Mouse (Mus musculus): Measurements from ENCODE around the gene Rfx8. TPM values are rescaled to one million over a fixed set of nuclear protein-coding genes. Genes with fewer than 3 reads are reported as not detected.

The Rfx8 gene
- polyA plus RNA-seq, 1 experiment from 2014 or later, result 0.42 TPM

- ATAC-seq (ENCODE audit: low FRiP score, low read depth), result no peak
Observed at GRCm38 (mm10) chr1:39687279-39687678, 33.5 kb downstream of the Rfx8 start.

GRCm38 (mm10) chr1:39685841-39686240 lies 35.0 kb downstream of the Rfx8 start:
- ATAC-seq (ENCODE audit: low FRiP score, low read depth), result no peak

More at GRCm38 (mm10) chr1:39687279-39687678, 33.5 kb downstream of the Rfx8 start:
- no peaks in the 10 kb centered on the region for H3K36me3 ChIP-seq
- no peak overlapping the region for H3K4me2 ChIP-seq (replicated peaks)
- no peaks in the 10 kb centered on the region for H3K4me1 ChIP-seq
- no peaks in the 10 kb centered on the region for H3K9me3 ChIP-seq
- H3K4me3 ChIP-seq, result no peak overlapping the region
- no peak overlapping the region for H3K27ac ChIP-seq (replicated peaks)
- WGBS, result 83% methylated on average over 9 of the region's 9 CpGs
- H3K27me3 ChIP-seq, result 0 out of 2 replicates have a peak, but pooled peaks cover 7% of the 10 kb centered on the region
- H3K9ac ChIP-seq (replicated peaks), result no peak overlapping the region

GRCm38 (mm10) chr1:39681638-39682037 lies 39.2 kb downstream of the Rfx8 start:
- H3K4me2 ChIP-seq (replicated peaks), result no peak overlapping the region
- WGBS, result 93% methylated on average over 5 of the region's 5 CpGs
- H3K36me3 ChIP-seq, result no peaks in the 10 kb centered on the region
- H3K9ac ChIP-seq (replicated peaks), result no peak overlapping the region
- H3K4me3 ChIP-seq, result no peak overlapping the region
- no peaks in the 10 kb centered on the region for H3K9me3 ChIP-seq
- no peaks in the 10 kb centered on the region for H3K27me3 ChIP-seq
- H3K4me1 ChIP-seq, result no peaks in the 10 kb centered on the region
- no peak for ATAC-seq (ENCODE audit: low FRiP score, low read depth)
- no peak overlapping the region for H3K27ac ChIP-seq (replicated peaks)

More at GRCm38 (mm10) chr1:39685841-39686240, 35.0 kb downstream of the Rfx8 start:
- Histone ChIP-seq H3K27ac (replicated peaks) (no peak overlapping the region), H3K9ac (replicated peaks) (no peak overlapping the region), H3K9me3 (no peaks in the 10 kb centered on the region), H3K4me1 (no peaks in the 10 kb centered on the region), H3K27me3 (no peaks in the 10 kb centered on the region), H3K4me3 (no peak overlapping the region), H3K36me3 (no peaks in the 10 kb centered on the region), H3K4me2 (replicated peaks) (no peak overlapping the region)
- 0% methylated on average over 1 of the region's 1 CpGs for WGBS

- H3K27ac ChIP-seq (replicated peaks), result no peak overlapping the region
- H3K4me3 ChIP-seq, result no peak overlapping the region
- no peak for ATAC-seq (ENCODE audit: low FRiP score, low read depth)
- no peaks in the 10 kb centered on the region for H3K27me3 ChIP-seq
- no peaks in the 10 kb centered on the region for H3K36me3 ChIP-seq
- H3K9ac ChIP-seq (replicated peaks), result no peak overlapping the region
- no peaks in the 10 kb centered on the region for H3K9me3 ChIP-seq
- H3K4me2 ChIP-seq (replicated peaks), result no peak overlapping the region
- 73% methylated on average over 6 of the region's 6 CpGs for WGBS
- no peaks in the 10 kb centered on the region for H3K4me1 ChIP-seq
Observed at GRCm38 (mm10) chr1:39680546-39680945, 40.3 kb downstream of the Rfx8 start.

- H3K36me3 ChIP-seq, result no peaks in the 10 kb centered on the region
- H3K4me3 ChIP-seq, result no peak overlapping the region
- H3K4me1 ChIP-seq, result no peaks in the 10 kb centered on the region
- WGBS, result 82% methylated on average over 8 of the region's 8 CpGs
- H3K4me2 ChIP-seq (replicated peaks), result no peak overlapping the region
- H3K27ac ChIP-seq (replicated peaks), result no peak overlapping the region
- ATAC-seq (ENCODE audit: low FRiP score, low read depth), result no peak
- no peak overlapping the region for H3K9ac ChIP-seq (replicated peaks)
- no peaks in the 10 kb centered on the region for H3K9me3 ChIP-seq
- H3K27me3 ChIP-seq, result no peaks in the 10 kb centered on the region
Observed at GRCm38 (mm10) chr1:39678883-39679282, 41.9 kb downstream of the Rfx8 start.

- 91% methylated on average over 5 of the region's 5 CpGs for WGBS
- Histone ChIP-seq H3K9me3 (no peaks in the 10 kb centered on the region), H3K27ac (replicated peaks) (no peak overlapping the region), H3K9ac (replicated peaks) (no peak overlapping the region), H3K27me3 (no peaks in the 10 kb centered on the region), H3K4me1 (no peaks in the 10 kb centered on the region), H3K4me2 (replicated peaks) (no peak overlapping the region), H3K36me3 (no peaks in the 10 kb centered on the region), H3K4me3 (no peak overlapping the region)
- no peak for ATAC-seq (ENCODE audit: low FRiP score, low read depth)
Observed at GRCm38 (mm10) chr1:39676221-39676876, 44.4 kb downstream of the Rfx8 start.

- no peaks in the 10 kb centered on the region for H3K27me3 ChIP-seq
- H3K9me3 ChIP-seq, result no peaks in the 10 kb centered on the region
- no peaks in the 10 kb centered on the region for H3K4me1 ChIP-seq
- H3K4me2 ChIP-seq (replicated peaks), result no peak overlapping the region
- H3K36me3 ChIP-seq, result no peaks in the 10 kb centered on the region
- ATAC-seq (ENCODE audit: low FRiP score, low read depth), result no peak
- H3K4me3 ChIP-seq, result no peak overlapping the region
- H3K9ac ChIP-seq (replicated peaks), result no peak overlapping the region
- 75% methylated on average over 9 of the region's 9 CpGs for WGBS
- no peak overlapping the region for H3K27ac ChIP-seq (replicated peaks)
Observed at GRCm38 (mm10) chr1:39672362-39673105, 48.3 kb downstream of the Rfx8 start.

GRCm38 (mm10) chr1:39670211-39670935 lies 50.4 kb downstream of the Rfx8 start:
- no peaks in the 10 kb centered on the region for H3K27me3 ChIP-seq
- ATAC-seq (ENCODE audit: low FRiP score, low read depth), result no peak
- H3K27ac ChIP-seq (replicated peaks), result no peak overlapping the region
- H3K9ac ChIP-seq (replicated peaks), result no peak overlapping the region
- no peak overlapping the region for H3K4me2 ChIP-seq (replicated peaks)
- H3K36me3 ChIP-seq, result no peaks in the 10 kb centered on the region
- H3K4me1 ChIP-seq, result no peaks in the 10 kb centered on the region
- no peak overlapping the region for H3K4me3 ChIP-seq
- no peaks in the 10 kb centered on the region for H3K9me3 ChIP-seq
- WGBS, result 89% methylated on average over 17 of the region's 17 CpGs

GRCm38 (mm10) chr1:39666751-39667252 lies 54.0 kb downstream of the Rfx8 start:
- Histone ChIP-seq H3K36me3 (no peaks in the 10 kb centered on the region), H3K9ac (replicated peaks) (no peak overlapping the region), H3K4me1 (no peaks in the 10 kb centered on the region), H3K27me3 (no peaks in the 10 kb centered on the region), H3K4me2 (replicated peaks) (no peak overlapping the region), H3K4me3 (no peak overlapping the region), H3K9me3 (no peaks in the 10 kb centered on the region), H3K27ac (replicated peaks) (no peak overlapping the region)
- 79% methylated on average over 12 of the region's 12 CpGs for WGBS
- no peak for ATAC-seq (ENCODE audit: low FRiP score, low read depth)

GRCm38 (mm10) chr1:39664039-39664625 lies 56.7 kb downstream of the Rfx8 start:
- 90% methylated on average over 7 of the region's 7 CpGs for WGBS
- no peak overlapping the region for H3K4me2 ChIP-seq (replicated peaks)

GRCm38 (mm10) chr1:39663050-39663449 lies 57.7 kb downstream of the Rfx8 start:
- Histone ChIP-seq H3K36me3 (no peaks in the 10 kb centered on the region), H3K4me1 (no peaks in the 10 kb centered on the region), H3K4me3 (no peak overlapping the region), H3K27ac (replicated peaks) (no peak overlapping the region), H3K27me3 (no peaks in the 10 kb centered on the region), H3K9me3 (no peaks in the 10 kb centered on the region), H3K4me2 (replicated peaks) (no peak overlapping the region), H3K9ac (replicated peaks) (no peak overlapping the region)
- WGBS, result 89% methylated on average over 4 of the region's 4 CpGs
- no peak for ATAC-seq (ENCODE audit: low FRiP score, low read depth)

More at GRCm38 (mm10) chr1:39664039-39664625, 56.7 kb downstream of the Rfx8 start:
- Histone ChIP-seq H3K4me1 (no peaks in the 10 kb centered on the region), H3K36me3 (no peaks in the 10 kb centered on the region), H3K27me3 (no peaks in the 10 kb centered on the region), H3K9ac (replicated peaks) (no peak overlapping the region), H3K9me3 (no peaks in the 10 kb centered on the region), H3K4me3 (no peak overlapping the region), H3K27ac (replicated peaks) (no peak overlapping the region)
- no peak for ATAC-seq (ENCODE audit: low FRiP score, low read depth)
